Mouse (Mus musculus) testis, adult 2 months (tissue): Measurements from ENCODE around the gene Spock1.

ENCODE experiments used
- CTCF ChIP-seq: fragments of 200-500 bp; IDR thresholded peaks from 2 replicates; pipeline ENCODE4 v1.5.1; 2012; ENCODE audit warnings: low read depth, mild to moderate bottlenecking, inconsistent platforms, low read length, moderate library complexity; ENCODE audit not compliant: control insufficient read depth, insufficient read depth, insufficient replicate concordance
- POLR2A ChIP-seq: fragments of 200-500 bp; IDR thresholded peaks from 2 replicates; pipeline ENCODE4 v1.6.1; 2012; ENCODE audit warnings: low read depth, mild to moderate bottlenecking, inconsistent platforms, low read length, moderate library complexity; ENCODE audit not compliant: control insufficient read depth

DNA sequence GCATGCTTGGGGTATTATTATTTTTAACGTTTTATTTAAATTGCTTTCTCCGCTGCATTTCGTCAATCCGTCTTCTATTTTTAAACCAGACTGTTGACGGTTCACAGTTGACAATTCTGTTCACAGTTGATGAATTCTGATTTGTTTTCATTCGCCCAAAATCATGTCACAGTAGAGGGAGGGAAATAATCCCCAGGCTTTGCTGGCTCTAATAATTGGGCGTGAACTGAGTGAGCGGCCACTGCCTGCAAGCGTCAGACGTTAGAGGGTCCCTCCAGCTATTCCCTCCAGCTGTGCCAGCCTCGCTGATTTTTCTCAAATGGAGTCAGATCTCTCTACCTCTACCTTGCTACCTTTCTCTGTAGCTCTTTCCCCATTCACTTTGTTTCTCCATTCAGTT, 388.3 kb downstream of the Spock1 start:
- TF ChIP-seq CTCF (no peak), POLR2A (no peak)
